Mouse (Mus musculus) thymus, postnatal 10 days (tissue): Measurements from ENCODE around the gene Pdk1.
A peak's percentile ranks its signal among the peaks of the same experiment; 100 is the strongest.
"Not testable (repeated sequence)": the region's sequence is repeated elsewhere in the genome, so short reads cannot be mapped to it uniquely, and the experiment has no call there.

ENCODE experiments used
- DNase-seq, 2 experiments: peaks; one replicate each; pipeline ENCODE4 v3.0.0; 2021; ENCODE audit warnings: low spot score in 2 of 2

Pdk1 gene

DNA sequence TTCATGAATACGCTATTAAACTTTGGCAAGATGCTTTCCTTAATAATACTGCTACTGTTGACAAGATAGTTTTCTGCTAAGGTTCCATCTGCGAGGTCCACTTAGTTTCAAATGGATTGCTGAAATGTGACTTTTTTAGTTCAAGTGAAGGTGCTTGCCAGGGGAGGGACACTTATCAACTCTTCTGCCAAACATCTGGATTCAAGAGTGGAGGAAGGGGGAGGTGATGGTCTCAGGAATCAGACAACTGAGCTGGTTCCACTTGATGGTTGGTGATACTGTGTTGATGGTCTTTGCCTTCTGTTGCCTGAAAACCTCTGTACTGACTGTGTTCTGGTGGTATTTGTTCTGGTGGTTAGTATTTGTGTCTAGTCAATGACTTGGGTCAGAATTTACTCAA lies 1.4 kb downstream of the Pdk1 start:
- DNase-seq: no peak

- DNase-seq: no peak
Measured at GRCm38 (mm10) chr2:71874836-71875235, 1.8 kb downstream of the Pdk1 start.

- no peak for DNase-seq
Measured at GRCm38 (mm10) chr2:71877865-71878264, 4.8 kb downstream of the Pdk1 start.

DNA sequence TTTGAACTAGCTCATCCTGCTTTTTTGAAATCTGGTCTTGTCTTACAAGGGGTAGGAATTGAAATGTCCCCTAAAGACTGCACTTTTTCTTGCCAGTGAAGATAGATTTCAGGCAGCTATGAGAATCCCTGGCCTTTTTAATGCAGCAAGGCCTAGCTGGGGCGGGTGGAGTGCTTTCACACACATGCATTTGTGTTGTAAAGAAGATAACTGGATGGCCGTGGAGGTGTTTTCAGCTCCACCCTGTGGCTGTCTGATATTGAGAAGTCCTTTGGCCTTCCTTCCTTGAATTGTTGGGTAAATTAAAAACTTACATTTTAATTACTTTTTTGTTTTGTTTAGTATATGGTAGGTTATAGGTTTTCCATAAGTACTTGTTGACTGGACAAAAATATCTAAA lies 5.4 kb downstream of the Pdk1 start:
- no peak for DNase-seq

GRCm38 (mm10) chr2:71878943-71879342 lies 5.9 kb downstream of the Pdk1 start:
- no peak for DNase-seq

GRCm38 (mm10) chr2:71882914-71883651 lies 10.1 kb downstream of the Pdk1 start:
- no peak for DNase-seq

DNA sequence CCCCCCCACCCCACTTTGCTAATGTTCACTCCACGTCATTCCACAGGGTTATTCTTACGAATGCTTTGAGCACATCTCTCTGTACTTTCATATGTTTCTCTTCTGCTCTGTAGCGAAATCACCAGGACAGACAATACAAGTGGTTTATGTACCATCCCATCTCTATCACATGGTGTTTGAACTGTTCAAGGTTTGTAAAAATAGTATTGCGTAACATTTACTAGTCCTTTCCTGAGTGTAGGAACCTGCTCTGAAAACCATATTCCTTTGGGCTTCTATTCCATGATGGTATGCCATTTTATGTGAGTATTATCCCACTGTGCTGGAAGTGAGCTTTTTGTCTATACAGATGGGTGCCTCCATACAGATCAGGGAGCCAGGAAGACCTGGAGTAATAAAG lies 14.2 kb downstream of the Pdk1 start:
- DNase-seq: no peak

DNA sequence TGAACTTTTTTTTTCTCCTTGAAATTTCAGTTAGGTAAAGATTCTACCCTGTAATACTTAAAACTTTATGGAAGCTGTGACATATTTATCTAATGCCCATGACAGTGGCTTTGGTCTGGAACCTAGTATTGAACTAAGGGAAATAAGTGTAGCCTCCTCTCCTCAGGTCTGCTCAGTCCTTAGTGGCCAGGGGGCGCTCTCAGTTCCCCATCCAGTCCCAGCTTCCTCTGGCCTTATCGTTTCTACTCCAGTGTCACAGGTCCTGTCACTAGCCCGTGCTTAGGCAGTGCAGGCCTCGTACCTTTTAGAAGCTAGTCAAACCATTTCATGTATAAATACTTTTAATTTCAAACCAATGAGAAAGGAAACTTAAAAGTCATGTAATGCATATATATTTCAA lies 15.4 kb downstream of the Pdk1 start:
- no peak for DNase-seq

DNA sequence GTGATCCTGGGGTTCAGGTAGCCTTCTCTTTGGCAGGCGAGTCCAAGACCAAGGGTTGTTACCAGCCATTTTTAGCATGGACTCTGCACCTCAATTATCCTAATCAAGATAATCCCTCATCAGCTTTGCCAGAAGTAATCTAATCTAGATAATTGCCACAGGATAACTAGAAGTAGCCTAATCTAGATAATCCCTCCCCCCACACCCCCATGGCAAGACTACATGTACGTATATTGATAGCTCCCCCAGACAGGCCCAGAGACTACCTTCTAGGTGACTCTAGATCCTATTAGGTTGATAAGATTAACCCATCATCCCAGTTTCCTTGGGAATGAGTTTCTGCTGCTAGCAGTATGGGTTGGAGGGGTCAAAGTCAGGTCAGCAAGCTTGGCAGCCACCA lies 18.5 kb downstream of the Pdk1 start:
- DNase-seq: no peak

GRCm38 (mm10) chr2:71892741-71893349 lies 19.8 kb downstream of the Pdk1 start:
- no peak for DNase-seq

DNA sequence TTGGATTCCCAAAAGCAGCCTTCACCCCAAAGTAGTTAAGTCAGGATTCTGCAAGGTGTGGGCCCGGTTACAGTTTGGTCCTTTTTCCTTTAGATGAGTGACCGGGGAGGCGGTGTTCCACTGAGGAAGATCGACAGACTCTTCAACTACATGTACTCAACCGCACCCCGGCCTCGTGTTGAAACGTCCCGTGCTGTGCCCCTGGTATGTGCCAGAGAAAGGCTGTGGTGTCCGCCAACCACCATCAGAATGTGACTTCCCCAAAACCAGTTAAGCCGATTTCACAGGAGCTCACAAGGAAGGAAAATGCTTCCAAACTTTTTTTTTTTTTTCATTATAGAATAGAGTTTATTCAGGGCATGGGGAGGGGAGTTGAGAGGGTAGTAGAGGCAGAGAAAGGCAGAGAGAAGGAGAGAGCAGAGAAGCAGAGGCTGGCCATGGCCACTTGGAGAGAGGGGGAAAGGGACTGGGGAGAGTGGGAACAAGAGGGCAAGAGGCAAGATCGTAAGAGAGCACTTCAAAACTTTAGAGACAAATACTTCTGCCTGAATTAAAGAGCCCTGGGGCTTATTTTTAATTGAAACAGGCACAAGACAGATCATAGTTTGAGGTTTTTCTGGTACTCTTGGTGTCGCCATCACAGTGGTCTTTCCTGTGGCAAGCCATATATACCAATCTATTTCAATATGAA lies 22.7 kb downstream of the Pdk1 start:
- DNase-seq: no peak

- DNase-seq: no peak
Measured at GRCm38 (mm10) chr2:71897420-71897819, 24.4 kb downstream of the Pdk1 start.

DNA sequence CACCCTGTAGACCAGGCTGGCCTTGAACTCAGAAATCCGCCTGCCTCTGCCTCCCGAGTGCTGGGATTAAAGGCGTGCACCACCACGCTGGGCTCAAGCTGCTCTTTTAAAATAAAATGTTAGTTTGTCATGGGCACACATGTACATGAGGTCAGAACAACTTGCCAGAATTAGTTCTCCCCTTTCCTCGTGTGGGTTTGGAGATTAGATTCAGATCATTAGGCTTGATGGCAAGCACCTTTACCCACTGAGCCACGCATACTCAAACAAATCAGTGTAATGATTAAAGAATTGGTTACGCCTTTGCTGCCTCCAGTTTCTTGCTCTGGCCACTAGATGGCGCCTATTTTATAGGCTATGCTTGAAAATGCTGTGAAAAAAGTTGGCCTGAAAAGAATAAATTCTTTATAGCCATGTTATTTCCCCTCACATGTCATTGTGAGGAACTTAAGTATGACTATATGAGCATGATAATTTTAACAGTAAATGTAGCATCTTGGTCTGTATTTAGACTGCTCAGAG lies 25.4 kb downstream of the Pdk1 start:
- peak in 1 of 2 experiments; percentile 48 for DNase-seq

- no peak for DNase-seq
Measured at GRCm38 (mm10) chr2:71899886-71900285, 26.9 kb downstream of the Pdk1 start.

DNA sequence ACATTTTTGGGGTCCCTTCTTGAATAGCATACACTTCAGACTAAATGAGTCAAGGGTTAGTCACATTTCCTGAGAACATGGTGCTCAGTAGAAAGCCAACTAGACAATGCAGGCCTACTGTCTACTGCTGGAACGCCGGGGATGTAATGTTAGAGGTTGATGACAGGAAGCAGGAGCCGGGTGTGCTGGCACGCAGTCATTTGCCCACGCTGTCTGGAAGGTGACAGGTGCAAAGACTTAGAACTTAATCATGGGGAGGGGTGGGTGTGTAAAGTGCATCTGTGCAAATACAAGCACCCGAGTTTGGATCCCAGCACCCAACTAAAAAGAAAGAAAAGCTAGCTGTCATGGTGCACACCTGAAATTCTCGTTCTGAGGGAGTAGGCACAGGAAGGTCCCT lies 32.1 kb downstream of the Pdk1 start:
- no peak for DNase-seq

- DNase-seq: not testable (repeated sequence)
Measured at GRCm38 (mm10) chr2:71906356-71906755, 33.3 kb downstream of the Pdk1 start.

DNA sequence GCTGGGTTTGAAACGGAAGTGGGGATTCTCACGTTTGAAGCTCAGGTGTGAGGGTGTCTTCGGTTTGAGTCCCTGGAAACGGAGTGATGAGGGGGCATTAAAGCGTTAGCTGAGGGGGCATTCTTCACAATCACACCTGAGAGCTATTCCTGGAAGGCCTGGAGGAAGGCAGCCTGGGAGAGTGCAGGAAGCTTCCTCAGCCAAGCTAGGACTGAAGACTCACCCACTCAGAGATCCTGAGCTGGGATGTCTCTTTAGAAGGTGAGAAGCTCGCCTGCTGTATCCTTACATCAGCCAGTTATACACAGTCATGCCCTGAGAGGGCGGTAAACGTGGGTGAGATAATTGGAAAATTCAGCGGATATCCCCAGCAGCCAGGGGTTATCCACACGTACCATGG lies 40.9 kb downstream of the Pdk1 start:
- no peak for DNase-seq

- DNase-seq: no peak
Measured at GRCm38 (mm10) chr2:71919227-71919647, 46.2 kb downstream of the Pdk1 start.

DNA sequence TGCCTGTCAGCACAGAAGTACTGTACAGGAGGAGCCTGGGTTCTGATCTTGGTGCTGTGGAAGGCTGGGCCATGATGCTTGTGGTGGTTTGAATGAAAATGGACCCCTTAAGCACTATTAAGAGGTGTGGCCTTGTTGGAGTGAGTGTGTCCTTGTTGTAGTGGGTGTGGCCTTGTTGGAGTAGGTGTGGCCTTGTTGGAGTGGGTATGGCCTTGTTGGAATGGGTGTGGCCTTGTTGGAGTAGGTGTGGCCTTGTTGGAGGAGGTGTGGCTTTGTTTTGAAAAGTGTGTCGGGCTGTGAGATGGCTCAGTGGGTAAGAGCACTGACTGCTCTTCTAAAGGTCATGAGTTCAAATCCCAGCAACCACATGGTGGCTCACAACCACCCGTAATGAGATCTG lies 51.9 kb downstream of the Pdk1 start:
- not testable (repeated sequence) for DNase-seq

- no peak for DNase-seq
Measured at GRCm38 (mm10) chr2:71934046-71934445, 61.0 kb downstream of the Pdk1 start.

GRCm38 (mm10) chr2:71936711-71937110 lies 63.7 kb downstream of the Pdk1 start:
- no peak for DNase-seq

DNA sequence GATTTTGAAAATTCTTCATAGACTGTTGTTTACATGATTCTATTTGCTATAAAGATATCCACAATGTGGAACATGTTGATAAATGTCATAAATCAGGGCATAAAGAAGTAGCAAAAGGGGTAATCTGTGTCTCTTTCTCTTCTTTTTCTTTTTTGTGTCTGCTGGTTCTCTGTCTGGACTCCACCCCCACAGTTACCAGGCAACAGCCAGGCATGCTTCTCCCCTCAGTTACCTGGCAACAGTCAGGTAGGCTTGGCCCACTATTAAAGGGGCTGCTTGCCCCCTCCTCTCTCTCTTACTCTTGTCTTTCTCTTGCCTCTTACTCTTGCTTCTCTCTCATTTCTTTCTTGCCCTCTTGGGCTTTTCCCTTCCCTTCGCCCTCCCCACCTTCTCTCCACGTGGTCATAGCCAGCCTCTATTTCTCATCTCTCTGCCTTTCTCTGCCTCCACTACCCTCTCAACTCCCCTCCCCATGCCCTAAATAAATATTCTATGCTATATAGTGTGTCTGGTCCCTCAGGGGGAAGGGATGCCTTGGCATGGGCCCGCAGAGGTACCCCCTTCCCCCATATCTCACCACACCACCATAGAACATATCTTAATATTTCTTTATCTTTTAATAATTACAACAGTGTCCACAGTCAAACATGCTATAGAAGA lies 64.8 kb downstream of the Pdk1 start:
- no peak for DNase-seq
